Mouse (Mus musculus) heart, embryonic 12.5 days (tissue): ENCODE data around the gene Prr3. TPM values are rescaled to one million over a fixed set of nuclear protein-coding genes. Genes with fewer than 3 reads are reported as not detected.
"Not testable (repeated sequence)": the region's sequence is repeated elsewhere in the genome, so short reads cannot be mapped to it uniquely, and the experiment has no call there.

ENCODE experiments used
- ATAC-seq: fragments of 200-750 bp; cut with Nextera tagmentation; 2 replicates; pipeline ENCODE4 v1.8.0; 2017; ENCODE audit warnings: moderate TSS enrichment, moderate library complexity; ENCODE audit not compliant: insufficient number of reproducible peaks, low FRiP score
- H3K27ac ChIP-seq: fragments of 300-500 bp; sonication (generic); 2 replicates; pipeline ENCODE4 v1.5.1; 2016; ENCODE audit warnings: mild to moderate bottlenecking, moderate library complexity; ENCODE audit not compliant: poor library complexity, severe bottlenecking
- H3K27me3 ChIP-seq: fragments of 300-500 bp; sonication (generic); replicated peaks from 2 replicates; pipeline ENCODE4 v1.6.1; 2016; ENCODE audit warnings: mild to moderate bottlenecking, moderate library complexity
- H3K36me3 ChIP-seq: fragments of 300-500 bp; sonication (generic); 2 replicates; pipeline ENCODE4 v1.6.1; 2016; ENCODE audit warnings: mild to moderate bottlenecking, moderate library complexity
- H3K4me1 ChIP-seq: fragments of 300-500 bp; sonication (generic); replicated peaks from 2 replicates; pipeline ENCODE4 v1.6.1; 2016; ENCODE audit warnings: mild to moderate bottlenecking
- H3K4me2 ChIP-seq: fragments of 300-500 bp; sonication (generic); 2 replicates; pipeline ENCODE4 v1.6.1; 2016; ENCODE audit warnings: mild to moderate bottlenecking, moderate library complexity
- H3K4me3 ChIP-seq: fragments of 300-500 bp; sonication (generic); 2 replicates; pipeline ENCODE4 v1.5.1; 2016; ENCODE audit warnings: mild to moderate bottlenecking
- H3K9ac ChIP-seq: fragments of 300-500 bp; sonication (generic); 2 replicates; pipeline ENCODE4 v1.6.1; 2016; ENCODE audit warnings: mild to moderate bottlenecking, moderate library complexity
- H3K9me3 ChIP-seq: fragments of 300-500 bp; sonication (generic); replicated peaks from 2 replicates; pipeline ENCODE4 v1.6.1; 2016; ENCODE audit warnings: mild to moderate bottlenecking, moderate library complexity
- WGBS: fragments of 180-500 bp; shearing (Covaris S2); methylation state at CpG from one replicate; pipeline ENCODE4 v1.1.7; 2016; 5-methylcytosine and 5-hydroxymethylcytosine counted together
- microRNA counts: library from miRNA; unstranded; fragments of <30 nt; microRNA quantifications from one replicate; lab custom pipeline; 2017
- microRNA-seq: library from miRNA; unstranded; fragments of <30 nt; microRNA quantifications from one replicate; pipeline ENCODE4, GENCODE M21; 2017
- polyA plus RNA-seq: library from polyadenylated mRNA; unstranded; fragments of >200 nt; fragmentation: Nextera tagmentation; extraction: Ambion mirVana; gene quantifications from 2 replicates; pipeline ENCODE4 v1.2.1, GENCODE M21; 2016

Gene Prr3
- polyA plus RNA-seq, 1 experiment from 2014 or later = 17.6 TPM

- H3K4me3 ChIP-seq = no peak overlapping the region
- 27% methylated on average over 2 of the region's 2 CpGs for WGBS
- no peak overlapping the region for H3K27ac ChIP-seq
- H3K4me2 ChIP-seq = no peak overlapping the region
- H3K27me3 ChIP-seq = no peaks in the 10 kb centered on the region
- no peak overlapping the region for H3K9ac ChIP-seq
- ATAC-seq = no peak
- no peaks in the 10 kb centered on the region for H3K4me1 ChIP-seq
- H3K36me3 ChIP-seq = no peaks in the 10 kb centered on the region
- peaks cover 2% of the 10 kb centered on the region; the same call in 1 of the 2 replicates for H3K9me3 ChIP-seq
Measured at GRCm38 (mm10) chr17:35937700-35938348, 42.2 kb downstream of the Prr3 start.

- not testable (repeated sequence) for H3K4me3 ChIP-seq, H3K4me1 ChIP-seq, H3K27ac ChIP-seq, H3K27me3 ChIP-seq, H3K4me2 ChIP-seq, H3K9me3 ChIP-seq, H3K9ac ChIP-seq, ATAC-seq
- H3K36me3 ChIP-seq = peaks cover 16% of the 10 kb centered on the region
- WGBS = 83% methylated on average over 14 of the region's 14 CpGs
Measured at GRCm38 (mm10) chr17:35935763-35936162, 44.3 kb downstream of the Prr3 start.

GRCm38 (mm10) chr17:35932608-35933007 lies 47.4 kb downstream of the Prr3 start:
- H3K9ac ChIP-seq = no peak overlapping the region
- no peak for ATAC-seq
- no peaks in the 10 kb centered on the region for H3K27me3 ChIP-seq
- no peaks in the 10 kb centered on the region for H3K4me1 ChIP-seq
- 92% methylated on average over 4 of the region's 4 CpGs for WGBS
- peaks cover 47% of the 10 kb centered on the region for H3K36me3 ChIP-seq
- H3K4me3 ChIP-seq = no peak overlapping the region
- no peak overlapping the region for H3K4me2 ChIP-seq
- no peaks in the 10 kb centered on the region for H3K9me3 ChIP-seq
- no peak overlapping the region for H3K27ac ChIP-seq

- no peak overlapping the region for H3K27ac ChIP-seq
- peaks cover 9% of the 10 kb centered on the region; the same call in 1 of the 2 replicates for H3K4me1 ChIP-seq
- H3K9ac ChIP-seq = no peak overlapping the region
- WGBS = 92% methylated on average over 12 of the region's 12 CpGs
- no peak overlapping the region for H3K4me3 ChIP-seq
- H3K9me3 ChIP-seq = no peaks in the 10 kb centered on the region
- H3K36me3 ChIP-seq = peaks cover 64% of the 10 kb centered on the region
- H3K27me3 ChIP-seq = no peaks in the 10 kb centered on the region
- no peak overlapping the region for H3K4me2 ChIP-seq
- ATAC-seq = no peak; the same call in 1 of the 2 replicates
Measured at GRCm38 (mm10) chr17:35930627-35931026, 49.4 kb downstream of the Prr3 start.

GRCm38 (mm10) chr17:35929534-35929933 lies 50.5 kb downstream of the Prr3 start:
- H3K4me2 ChIP-seq = no peak overlapping the region
- no peaks in the 10 kb centered on the region for H3K27me3 ChIP-seq
- WGBS = 95% methylated on average over 2 of the region's 2 CpGs
- no peaks in the 10 kb centered on the region for H3K9me3 ChIP-seq
- H3K4me1 ChIP-seq = peaks cover 9% of the 10 kb centered on the region; the same call in 1 of the 2 replicates
- peaks cover 75% of the 10 kb centered on the region for H3K36me3 ChIP-seq
- peak; percentile 31; the same call in 1 of the 2 replicates for ATAC-seq
- H3K27ac ChIP-seq = no peak overlapping the region
- H3K4me3 ChIP-seq = no peak overlapping the region
- H3K9ac ChIP-seq = no peak overlapping the region

GRCm38 (mm10) chr17:35927471-35927870 lies 52.6 kb downstream of the Prr3 start:
- Histone ChIP-seq H3K27me3 (no peaks in the 10 kb centered on the region), H3K4me3 (no peak overlapping the region), H3K36me3 (peaks cover 88% of the 10 kb centered on the region), H3K27ac (no peak overlapping the region), H3K9ac (0 out of 2 replicates have a peak overlapping the region, but pooled peaks have one; percentile 8), H3K9me3 (no peaks in the 10 kb centered on the region), H3K4me2 (no peak overlapping the region), H3K4me1 (peaks cover 9% of the 10 kb centered on the region; the same call in 1 of the 2 replicates)
- no peak for ATAC-seq
- WGBS = 8% methylated on average over 1 of the region's 1 CpGs

- no peak overlapping the region for H3K4me2 ChIP-seq
- peaks cover 50% of the 10 kb centered on the region for H3K36me3 ChIP-seq
- WGBS = 89% methylated on average over 4 of the region's 4 CpGs
- H3K4me1 ChIP-seq = peaks cover 35% of the 10 kb centered on the region
- no peak overlapping the region for H3K9ac ChIP-seq
- no peak for ATAC-seq
- H3K9me3 ChIP-seq = no peaks in the 10 kb centered on the region
- H3K4me3 ChIP-seq = no peak overlapping the region
- H3K27me3 ChIP-seq = no peaks in the 10 kb centered on the region
- no peak overlapping the region for H3K27ac ChIP-seq
Measured at GRCm38 (mm10) chr17:35923281-35923680, 56.8 kb downstream of the Prr3 start.

- Histone ChIP-seq H3K27ac (no peak overlapping the region), H3K27me3 (no peaks in the 10 kb centered on the region), H3K36me3 (peaks cover 46% of the 10 kb centered on the region), H3K4me2 (no peak overlapping the region), H3K4me1 (peaks cover 35% of the 10 kb centered on the region), H3K9me3 (no peaks in the 10 kb centered on the region), H3K4me3 (no peak overlapping the region), H3K9ac (no peak overlapping the region)
- WGBS = 89% methylated on average over 3 of the region's 3 CpGs
- no peak for ATAC-seq
Measured at GRCm38 (mm10) chr17:35922566-35922965, 57.5 kb downstream of the Prr3 start.

MicroRNAs within 50 kb of the gene (microRNA counts, 519-probe panel; counts per million panel counts)
- not detected for microRNA mmu-miR-877 (lab: Ali Mortazavi, UCI)

Small RNA genes lying within 50 kb of the gene (microRNA-seq; reads per million reads assigned to microRNA genes)
- gene Mir877 = 78.5 reads per million, percentile 49 among the genes with 10 or more reads in this experiment

Other genes with a start within 250 kb of the Prr3 start
- 37.6 and 38.6 TPM in 2 replicates for gene Ier3, start 158.6 kb downstream of the Prr3 start, polyA plus RNA-seq
- gene Flot1, start 157.0 kb downstream of the Prr3 start, polyA plus RNA-seq = 78.2 and 80.2 TPM in 2 replicates
- gene Tubb5, start 141.9 kb downstream of the Prr3 start, polyA plus RNA-seq = 743 and 773 TPM in 2 replicates
- gene Mdc1, start 138.7 kb downstream of the Prr3 start, polyA plus RNA-seq = 21.6 and 25.0 TPM in 2 replicates
- gene Nrm, start 118.9 kb downstream of the Prr3 start, polyA plus RNA-seq = 48.9 and 50.7 TPM in 2 replicates
- 22.8 and 23.7 TPM in 2 replicates for gene Ppp1r18, start 114.6 kb downstream of the Prr3 start, polyA plus RNA-seq
- gene Dhx16, start 100.4 kb downstream of the Prr3 start, polyA plus RNA-seq = 22.4 and 26.6 TPM in 2 replicates
- gene 2310061I04Rik, start 82.8 kb downstream of the Prr3 start, polyA plus RNA-seq = 25.6 and 26.2 TPM in 2 replicates
- 56.0 and 56.4 TPM in 2 replicates for gene Atat1, start 70.2 kb downstream of the Prr3 start, polyA plus RNA-seq
- 63.4 and 72.7 TPM in 2 replicates for gene Mrps18b, start 63.8 kb downstream of the Prr3 start, polyA plus RNA-seq
- gene Ppp1r10, start 63.8 kb downstream of the Prr3 start, polyA plus RNA-seq = 35.8 and 39.6 TPM in 2 replicates
- gene Abcf1, start 10.5 kb downstream of the Prr3 start, polyA plus RNA-seq = 73.9 and 76.5 TPM in 2 replicates
- gene Gnl1, start 385 bp downstream of the Prr3 start, polyA plus RNA-seq = 39.8 and 42.4 TPM in 2 replicates
- 3.4 and 3.9 TPM in 2 replicates for gene H2-T24, start 40.3 kb upstream of the Prr3 start, polyA plus RNA-seq
- gene H2-T23, start 52.6 kb upstream of the Prr3 start, polyA plus RNA-seq = 4.7 and 5.2 TPM in 2 replicates
- 4.7 and 6.1 TPM in 2 replicates for gene H2-T22, start 62.5 kb upstream of the Prr3 start, polyA plus RNA-seq
- not detected in 2 replicates for gene Gm6034, start 62.7 kb upstream of the Prr3 start, polyA plus RNA-seq
- gene Gm11127, start 78.1 kb upstream of the Prr3 start, polyA plus RNA-seq = not detected in 2 replicates
- gene Gm19684, start 141.4 kb upstream of the Prr3 start, polyA plus RNA-seq = not detected in 2 replicates
- not detected in 2 replicates for gene Gm7030, start 149.2 kb upstream of the Prr3 start, polyA plus RNA-seq
- gene Gm8909, start 188.3 kb upstream of the Prr3 start, polyA plus RNA-seq = 0.18 TPM in 1 of 2 replicates, not detected in the other
- gene H2-T3, start 210.1 kb upstream of the Prr3 start, polyA plus RNA-seq = not detected in 2 replicates